Mouse (Mus musculus) monocyte, adult 5-6 weeks (primary cell): ENCODE data around the gene Fam126b. TPM values are rescaled to one million over a fixed set of nuclear protein-coding genes. Genes with fewer than 3 reads are reported as not detected.

Experiments used
- total RNA-seq: library from RNA; stranded (forward); fragments of 200-1000, 200-491, 200-594 nt; gene quantifications from 3 replicates; pipeline ENCODE4 v1.2.3, GENCODE M21; 2017

Gene Fam126b
- total RNA-seq, 1 experiment from 2014 or later, result 14.9 TPM

Other genes with a start within 250 kb of the Fam126b start
- 164 to 180 TPM (median 178 TPM) in 3 replicates for gene Bzw1, start 193.4 kb downstream of the Fam126b start, total RNA-seq
- 1,281 to 1,683 TPM (median 1,335 TPM) in 3 replicates for gene Clk1, start 162.3 kb downstream of the Fam126b start, total RNA-seq
- gene Nif3l1, start 141.2 kb downstream of the Fam126b start, total RNA-seq, result 11.5 to 22.8 TPM (median 18.0 TPM) in 3 replicates
- gene Ppil3, start 140.8 kb downstream of the Fam126b start, total RNA-seq, result 59.5 to 80.1 TPM (median 68.3 TPM) in 3 replicates
- gene Orc2, start 81.2 kb downstream of the Fam126b start, total RNA-seq, result 15.9 to 29.6 TPM (median 23.3 TPM) in 3 replicates
- gene Ndufb3, start 61 bp upstream of the Fam126b start, total RNA-seq, result 33.6 to 51.9 TPM (median 45.8 TPM) in 3 replicates
- not detected in 3 replicates for gene Als2cr12, start 109.7 kb upstream of the Fam126b start, total RNA-seq
- 127 to 227 TPM (median 128 TPM) in 3 replicates for gene Cflar, start 125.2 kb upstream of the Fam126b start, total RNA-seq
- gene Casp8, start 209.1 kb upstream of the Fam126b start, total RNA-seq, result 112 to 160 TPM (median 128 TPM) in 3 replicates